Mouse (Mus musculus): ENCODE measurements around the gene Maip1. TPM values are rescaled to one million over a fixed set of nuclear protein-coding genes. Genes with fewer than 3 reads are reported as not detected.

Maip1 gene
- polyA plus RNA-seq, 1 experiment, result 6.9 TPM

- TF ChIP-seq MAX (IDR thresholded peaks at IDR 0.05; ENCODE audit: low read depth) (no peak), TCF3 (IDR thresholded peaks at IDR 0.05; ENCODE audit: insufficient read length, low read depth) (no peak), TCF12 (IDR thresholded peaks at IDR 0.05; ENCODE audit: insufficient read depth, poor library complexity, severe bottlenecking) (no peak), CEBPB (IDR thresholded peaks at IDR 0.05; ENCODE audit: insufficient read depth, poor library complexity, severe bottlenecking) (no peak), E2F4 (IDR thresholded peaks at IDR 0.05; ENCODE audit: insufficient read depth) (no peak), MYOD1 (IDR thresholded peaks at IDR 0.05; ENCODE audit: control insufficient read depth in 1 of 3, insufficient read length in 2 of 3, low read depth in 2 of 3) (no peak), USF1 (IDR thresholded peaks at IDR 0.05; ENCODE audit: low read depth) (no peak), SRF (IDR thresholded peaks at IDR 0.05; ENCODE audit: control insufficient read depth, insufficient read length, low read depth) (no peak), REST (IDR thresholded peaks at IDR 0.05; ENCODE audit: insufficient read depth, insufficient read length) (no peak), POLR2A (IDR thresholded peaks at IDR 0.05; ENCODE audit: insufficient read length, low read depth) (no peak), MYOG (IDR thresholded peaks at IDR 0.05; ENCODE audit: control insufficient read depth in 1 of 3, insufficient read depth in 1 of 3, insufficient read length in 2 of 3, low read depth in 2 of 3) (no peak)
- H3K36me3 ChIP-seq (ENCODE audit: control insufficient read depth, insufficient read depth), result peaks cover 40% of the 10 kb centered on the region
- H3K4me2 ChIP-seq (ENCODE audit: low read depth), result no peak overlapping the region
- H3K79me2 ChIP-seq (ENCODE audit: control insufficient read depth, insufficient read depth), result no peaks in the 10 kb centered on the region
- H3K4me3 ChIP-seq, result no peak overlapping the region
- no peaks in the 10 kb centered on the region for H3K27me3 ChIP-seq (ENCODE audit: control insufficient read depth, insufficient read depth, insufficient read length)
- H3ac ChIP-seq (ENCODE audit: control insufficient read depth, insufficient read length), result no peak overlapping the region
Measured at GRCm38 (mm10) chr1:57392417-57392816, 13.7 kb upstream of the Maip1 start.

- peaks cover 35% of the 10 kb centered on the region for H3K36me3 ChIP-seq (ENCODE audit: control insufficient read depth, insufficient read depth)
- TF ChIP-seq SRF (IDR thresholded peaks at IDR 0.05; ENCODE audit: control insufficient read depth, insufficient read length, low read depth) (no peak), TCF12 (IDR thresholded peaks at IDR 0.05; ENCODE audit: insufficient read depth, poor library complexity, severe bottlenecking) (no peak), REST (IDR thresholded peaks at IDR 0.05; ENCODE audit: insufficient read depth, insufficient read length) (no peak), MAX (IDR thresholded peaks at IDR 0.05; ENCODE audit: low read depth) (no peak), POLR2A (IDR thresholded peaks at IDR 0.05; ENCODE audit: insufficient read length, low read depth) (no peak), POLR2AphosphoS2 (IDR thresholded peaks at IDR 0.05; ENCODE audit: insufficient read length, low read depth) (no peak), USF1 (IDR thresholded peaks at IDR 0.05; ENCODE audit: low read depth) (no peak), MYOD1 (IDR thresholded peaks at IDR 0.05; ENCODE audit: control insufficient read depth in 1 of 3, insufficient read length in 2 of 3, low read depth in 2 of 3) (no peak), E2F4 (IDR thresholded peaks at IDR 0.05; ENCODE audit: insufficient read depth) (no peak), CEBPB (IDR thresholded peaks at IDR 0.05; ENCODE audit: insufficient read depth, poor library complexity, severe bottlenecking) (no peak), MYOG (IDR thresholded peaks at IDR 0.05; ENCODE audit: control insufficient read depth in 1 of 3, insufficient read depth in 1 of 3, insufficient read length in 2 of 3, low read depth in 2 of 3) (no peak), TCF3 (IDR thresholded peaks at IDR 0.05; ENCODE audit: insufficient read length, low read depth) (no peak)
Measured at GRCm38 (mm10) chr1:57394051-57394450, 12.1 kb upstream of the Maip1 start.

DNA sequence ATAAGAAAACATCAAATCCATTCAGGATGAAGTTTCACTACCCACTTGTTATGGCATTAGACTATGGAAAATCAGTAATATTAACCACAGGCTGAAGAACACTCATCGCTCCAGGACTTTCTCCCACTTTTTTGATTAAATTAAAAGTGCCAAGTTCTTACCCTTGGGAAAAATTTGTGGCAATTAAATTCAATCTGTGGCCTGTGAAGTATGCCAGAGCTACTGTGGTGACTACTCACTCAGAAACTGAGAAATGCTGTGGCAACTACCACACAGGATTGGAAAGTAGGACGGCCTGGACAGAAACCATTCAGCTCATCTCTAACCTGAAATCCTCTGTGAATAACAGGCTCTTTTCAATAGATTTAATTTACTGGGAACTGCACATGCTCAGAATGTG is 5.8 kb upstream of the Maip1 start:
- H3K4me2 ChIP-seq (ENCODE audit: low read depth), result no peak overlapping the region
- peaks cover 24% of the 10 kb centered on the region for H3K79me2 ChIP-seq (ENCODE audit: control insufficient read depth, insufficient read depth)
- H3K27me3 ChIP-seq (ENCODE audit: control insufficient read depth, insufficient read depth, insufficient read length), result no peaks in the 10 kb centered on the region
- no peak for TF ChIP-seq MYOG (IDR thresholded peaks at IDR 0.05; ENCODE audit: control insufficient read depth in 1 of 3, insufficient read depth in 1 of 3, insufficient read length in 2 of 3, low read depth in 2 of 3)
- TF ChIP-seq USF1 (IDR thresholded peaks at IDR 0.05; ENCODE audit: low read depth), result no peak
- TF ChIP-seq POLR2A (IDR thresholded peaks at IDR 0.05; ENCODE audit: insufficient read length, low read depth), result no peak
- TF ChIP-seq TCF12 (IDR thresholded peaks at IDR 0.05; ENCODE audit: insufficient read depth, poor library complexity, severe bottlenecking), result no peak
- no peak for TF ChIP-seq REST (IDR thresholded peaks at IDR 0.05; ENCODE audit: insufficient read depth, insufficient read length)
- TF ChIP-seq CEBPB (IDR thresholded peaks at IDR 0.05; ENCODE audit: insufficient read depth, poor library complexity, severe bottlenecking), result no peak
- no peak for TF ChIP-seq E2F4 (IDR thresholded peaks at IDR 0.05; ENCODE audit: insufficient read depth)
- TF ChIP-seq TCF3 (IDR thresholded peaks at IDR 0.05; ENCODE audit: insufficient read length, low read depth), result no peak
- no peak for TF ChIP-seq MAX (IDR thresholded peaks at IDR 0.05; ENCODE audit: low read depth)
- no peak for TF ChIP-seq POLR2AphosphoS2 (IDR thresholded peaks at IDR 0.05; ENCODE audit: insufficient read length, low read depth)
- no peak overlapping the region for H3ac ChIP-seq (ENCODE audit: control insufficient read depth, insufficient read length)
- H3K36me3 ChIP-seq (ENCODE audit: control insufficient read depth, insufficient read depth), result peaks cover 10% of the 10 kb centered on the region
- no peak overlapping the region for H3K4me3 ChIP-seq

More at GRCm38 (mm10) chr1:57394051-57394450, 12.1 kb upstream of the Maip1 start:
- Histone ChIP-seq H3K79me2 (ENCODE audit: control insufficient read depth, insufficient read depth) (no peaks in the 10 kb centered on the region), H3ac (ENCODE audit: control insufficient read depth, insufficient read length) (no peak overlapping the region), H3K4me3 (no peak overlapping the region), H3K27me3 (ENCODE audit: control insufficient read depth, insufficient read depth, insufficient read length) (no peaks in the 10 kb centered on the region), H3K4me2 (ENCODE audit: low read depth) (no peak overlapping the region)

DNA sequence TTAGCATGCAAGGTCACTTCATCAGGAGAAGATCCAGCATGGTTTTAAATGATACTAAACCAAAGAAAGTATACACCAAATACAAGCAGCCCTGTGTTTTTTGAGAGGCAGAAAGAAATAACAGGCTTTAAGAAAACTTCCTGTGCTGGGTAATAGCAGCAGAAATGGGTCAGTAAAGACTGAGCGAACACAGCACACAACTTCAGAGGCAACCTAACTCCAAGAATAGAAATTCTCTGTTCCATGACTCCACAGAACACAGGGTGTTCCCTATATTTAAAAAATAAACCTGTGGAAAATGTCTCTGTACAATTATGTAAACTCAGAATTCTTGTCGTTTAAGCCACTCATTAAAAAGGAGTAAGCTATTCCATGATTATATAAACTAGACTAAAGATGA is 5.3 kb upstream of the Maip1 start:
- peaks cover 29% of the 10 kb centered on the region for H3K79me2 ChIP-seq (ENCODE audit: control insufficient read depth, insufficient read depth)
- no peaks in the 10 kb centered on the region for H3K27me3 ChIP-seq (ENCODE audit: control insufficient read depth, insufficient read depth, insufficient read length)
- H3ac ChIP-seq (ENCODE audit: control insufficient read depth, insufficient read length), result no peak overlapping the region
- peaks cover 10% of the 10 kb centered on the region for H3K36me3 ChIP-seq (ENCODE audit: control insufficient read depth, insufficient read depth)
- no peak for TF ChIP-seq MAX (IDR thresholded peaks at IDR 0.05; ENCODE audit: low read depth)
- H3K4me2 ChIP-seq (ENCODE audit: low read depth), result no peak overlapping the region
- H3K4me3 ChIP-seq, result no peak overlapping the region

GRCm38 (mm10) chr1:57402116-57402515 is 4.0 kb upstream of the Maip1 start:
- no peak for TF ChIP-seq TCF12 (IDR thresholded peaks at IDR 0.05; ENCODE audit: insufficient read depth, poor library complexity, severe bottlenecking)
- TF ChIP-seq MYOD1 (IDR thresholded peaks at IDR 0.05; ENCODE audit: control insufficient read depth in 1 of 3, insufficient read length in 2 of 3, low read depth in 2 of 3), result no peak
- TF ChIP-seq MYOG (IDR thresholded peaks at IDR 0.05; ENCODE audit: control insufficient read depth in 1 of 3, insufficient read depth in 1 of 3, insufficient read length in 2 of 3, low read depth in 2 of 3), result no peak
- no peak for TF ChIP-seq POLR2AphosphoS2 (IDR thresholded peaks at IDR 0.05; ENCODE audit: insufficient read length, low read depth)
- TF ChIP-seq MAX (IDR thresholded peaks at IDR 0.05; ENCODE audit: low read depth), result no peak
- TF ChIP-seq TCF3 (IDR thresholded peaks at IDR 0.05; ENCODE audit: insufficient read length, low read depth), result no peak
- TF ChIP-seq POLR2A (IDR thresholded peaks at IDR 0.05; ENCODE audit: insufficient read length, low read depth), result no peak
- TF ChIP-seq SRF (IDR thresholded peaks at IDR 0.05; ENCODE audit: control insufficient read depth, insufficient read length, low read depth), result no peak
- no peak for TF ChIP-seq REST (IDR thresholded peaks at IDR 0.05; ENCODE audit: insufficient read depth, insufficient read length)
- TF ChIP-seq USF1 (IDR thresholded peaks at IDR 0.05; ENCODE audit: low read depth), result no peak
- no peak for TF ChIP-seq CEBPB (IDR thresholded peaks at IDR 0.05; ENCODE audit: insufficient read depth, poor library complexity, severe bottlenecking)
- TF ChIP-seq E2F4 (IDR thresholded peaks at IDR 0.05; ENCODE audit: insufficient read depth), result no peak
- no peak overlapping the region for H3K4me2 ChIP-seq (ENCODE audit: low read depth)
- peaks cover 37% of the 10 kb centered on the region for H3K79me2 ChIP-seq (ENCODE audit: control insufficient read depth, insufficient read depth)
- H3K36me3 ChIP-seq (ENCODE audit: control insufficient read depth, insufficient read depth), result peaks cover 3% of the 10 kb centered on the region
- H3K4me3 ChIP-seq, result no peak overlapping the region
- H3ac ChIP-seq (ENCODE audit: control insufficient read depth, insufficient read length), result no peak overlapping the region
- H3K27me3 ChIP-seq (ENCODE audit: control insufficient read depth, insufficient read depth, insufficient read length), result no peaks in the 10 kb centered on the region
